Comparison of ENCODE assay signal across 9 mouse cellular contexts in genomic region chr10:52233969-52234653, GRCm38 (mm10). TPM values are rescaled to one million over a fixed set of nuclear protein-coding genes. Genes with fewer than 3 reads are reported as not detected.
DNase-seq lines count a peak whose midpoint lies in the region; ATAC-seq and TF ChIP-seq lines count a peak whose summit lies in the region.
"Had no signal": no experiment of that assay in that cellular context is flagged by ENCODE, and none has a peak within 500 bp of the region (broad histone marks: within the 10 kb centered on the region; RNA-seq: fewer than 3 reads in every experiment).

No protein-coding gene starts in this region.

- H3K4me1 ChIP-seq in embryonic facial prominence, embryonic 14.5 days (ENCODE audit: control insufficient read depth, insufficient read depth, low read length) = no peaks in the 10 kb centered on the region
- H3K4me1 ChIP-seq in heart, embryonic 14.5 days (ENCODE audit: control insufficient read depth in 2 of 2, insufficient read depth in 2 of 2, low read length in 2 of 2) = peaks cover 0 to 6% of the 10 kb centered on the region in 2 experiments; a peak in 1 of 4 replicates
- peaks cover 18% of the 10 kb centered on the region; the same call in 1 of the 2 replicates for H3K4me1 ChIP-seq in kidney, postnatal 0 days (replicated peaks; ENCODE audit: insufficient read depth, low read length)
- peaks cover 7% of the 10 kb centered on the region for H3K4me1 ChIP-seq in lung, postnatal 0 days (ENCODE audit: insufficient read depth, low read depth, low read length)

- DNase-seq in heart, adult 11 months = peak; percentile 93
- no peak for DNase-seq in heart, postnatal 25 days (ENCODE audit: low spot score)
- peak; percentile 61 for DNase-seq in adrenal gland, postnatal 10 days
- DNase-seq in embryonic facial prominence, embryonic 14.5 days (ENCODE audit: low spot score) = peak; percentile 38
- peak; percentile 41 for DNase-seq in kidney, postnatal 0 days (ENCODE audit: low spot score)
- DNase-seq in lung, postnatal 0 days (ENCODE audit: low spot score) = peak; percentile 19
- peak; percentile 18 for DNase-seq in right cerebral cortex, postnatal 14 days

- intact Hi-C loops in heart, postnatal 25 days (cut with DNase I) = loop anchor here (5.0 kb wide), 2 partner anchors 73 to 148 kb away; partner anchors contain the start of gene Gopc

- peak; percentile 42 for ATAC-seq in embryonic facial prominence, embryonic 14.5 days (ENCODE audit: low read depth)
- 0 out of 2 replicates have a peak, but pooled peaks have one; percentile 24 for ATAC-seq in heart, embryonic 14.5 days (ENCODE audit: insufficient number of reproducible peaks, insufficient read depth, low FRiP score, low read depth)
- ATAC-seq in kidney, postnatal 0 days (replicated peaks; ENCODE audit: low FRiP score, low read depth) = peak; percentile 27
- peak; percentile 46 for ATAC-seq in lung, postnatal 0 days

- no peaks in the 10 kb centered on the region for H3K9me3 ChIP-seq in embryonic facial prominence, embryonic 14.5 days (ENCODE audit: control insufficient read depth, low read length)
- no peaks in the 10 kb centered on the region for H3K9me3 ChIP-seq in heart, embryonic 14.5 days (ENCODE audit: control insufficient read depth, low read length)
- no peaks in the 10 kb centered on the region for H3K9me3 ChIP-seq in kidney, postnatal 0 days (replicated peaks; ENCODE audit: low read length)
- H3K9me3 ChIP-seq in lung, postnatal 0 days (ENCODE audit: low read length) = no peaks in the 10 kb centered on the region

- H3K36me3 ChIP-seq in embryonic facial prominence, embryonic 14.5 days (ENCODE audit: control insufficient read depth, insufficient read depth, low read length) = no peaks in the 10 kb centered on the region
- no peaks in the 10 kb centered on the region for H3K36me3 ChIP-seq in heart, embryonic 14.5 days (ENCODE audit: control insufficient read depth, insufficient read depth, low read length)
- H3K36me3 ChIP-seq in kidney, postnatal 0 days (ENCODE audit: insufficient read depth, low read length) = no peaks in the 10 kb centered on the region
- no peaks in the 10 kb centered on the region for H3K36me3 ChIP-seq in lung, postnatal 0 days (ENCODE audit: insufficient read depth, low read length)

- H3K4me3 ChIP-seq in embryonic facial prominence, embryonic 14.5 days (ENCODE audit: low read depth, low read length) = peak overlapping the region; percentile 86
- peak overlapping the region; percentile 80 to 83 for H3K4me3 ChIP-seq in heart, embryonic 14.5 days (ENCODE audit: control insufficient read depth in 1 of 2, insufficient read depth in 1 of 2, low read depth in 1 of 2, low read length in 2 of 2)
- peak overlapping the region; percentile 85 for H3K4me3 ChIP-seq in kidney, postnatal 0 days (replicated peaks; ENCODE audit: low read depth, low read length)
- H3K4me3 ChIP-seq in lung, postnatal 0 days (ENCODE audit: low read depth, low read length) = peak overlapping the region; percentile 86

- TF ChIP-seq EP300 in lung, postnatal 0 days (IDR thresholded peaks at IDR 0.05) = no peak

- H3K27ac ChIP-seq in embryonic facial prominence, embryonic 14.5 days (replicated peaks; ENCODE audit: low read depth, low read length) = peak overlapping the region; percentile 74
- H3K27ac ChIP-seq in heart, embryonic 14.5 days (replicated peaks in 1 of 2; ENCODE audit: control insufficient read depth in 1 of 2, insufficient read depth in 1 of 2, low read depth in 2 of 2, low read length in 2 of 2) = peak overlapping the region; percentile 43 to 50; a peak in 3 of 4 replicates
- peak overlapping the region; percentile 91 for H3K27ac ChIP-seq in kidney, postnatal 0 days
- peak overlapping the region; percentile 90 for H3K27ac ChIP-seq in lung, postnatal 0 days (ENCODE audit: low read length)

- WGBS in embryonic facial prominence, embryonic 14.5 days = under 1% methylated on average over 22 of the region's 40 CpGs
- under 1% methylated on average over 40 of the region's 40 CpGs for WGBS in heart, embryonic 14.5 days
- under 1% methylated on average over 33 of the region's 40 CpGs for WGBS in kidney, postnatal 0 days
- under 1% methylated on average over 40 of the region's 40 CpGs for WGBS in lung, postnatal 0 days

- H3K27me3 ChIP-seq in embryonic facial prominence, embryonic 14.5 days (replicated peaks; ENCODE audit: control insufficient read depth, insufficient read depth, low read length) = no peaks in the 10 kb centered on the region
- no peaks in the 10 kb centered on the region for H3K27me3 ChIP-seq in heart, embryonic 14.5 days (ENCODE audit: control insufficient read depth, insufficient read depth, low read length)
- no peaks in the 10 kb centered on the region for H3K27me3 ChIP-seq in kidney, postnatal 0 days (ENCODE audit: insufficient read depth, low read length)
- no peaks in the 10 kb centered on the region for H3K27me3 ChIP-seq in lung, postnatal 0 days (replicated peaks; ENCODE audit: insufficient read depth, low read length)

- H3K9ac ChIP-seq in embryonic facial prominence, embryonic 14.5 days (ENCODE audit: low read depth, low read length) = peak overlapping the region; percentile 92
- H3K9ac ChIP-seq in heart, embryonic 14.5 days (ENCODE audit: low read length) = peak overlapping the region; percentile 89
- H3K9ac ChIP-seq in kidney, postnatal 0 days (ENCODE audit: low read depth, low read length) = peak overlapping the region; percentile 93
- H3K9ac ChIP-seq in lung, postnatal 0 days (replicated peaks; ENCODE audit: low read depth) = peak overlapping the region; percentile 86

- TF ChIP-seq CTCF in kidney, postnatal 0 days (IDR thresholded peaks at IDR 0.05; ENCODE audit: low read depth) = no peak
- TF ChIP-seq CTCF in lung, postnatal 0 days (IDR thresholded peaks at IDR 0.05) = no peak

- peak overlapping the region; percentile 87 for H3K4me2 ChIP-seq in embryonic facial prominence, embryonic 14.5 days (ENCODE audit: low read depth, low read length)
- H3K4me2 ChIP-seq in heart, embryonic 14.5 days (ENCODE audit: low read length) = peak overlapping the region; percentile 89
- peak overlapping the region; percentile 86 for H3K4me2 ChIP-seq in kidney, postnatal 0 days (ENCODE audit: low read length)
- peak overlapping the region; percentile 90 for H3K4me2 ChIP-seq in lung, postnatal 0 days (replicated peaks; ENCODE audit: low read depth, low read length)

RNA-seq across cellular contexts. Expression of gene Dcbld1, which starts 0.7 kb away (rescaled TPM):
- 1 to 10 TPM; 3.8 to 4.7 TPM for total RNA-seq in heart, postnatal 25 days (2021)
- total RNA-seq in adrenal gland, postnatal 10 days (2021) = 1 to 10 TPM; 6.8 to 7.0 TPM
- 12.8 and 13.6 TPM in 2 replicates for polyA plus RNA-seq in embryonic facial prominence, embryonic 14.5 days (2014; fragmentation: Nextera tagmentation; extraction: Ambion mirVana)
- 5.8 and 6.3 TPM in 2 replicates for polyA plus RNA-seq in heart, embryonic 14.5 days (2014; fragmentation: Nextera tagmentation; extraction: Ambion mirVana)
- 23.2 and 23.4 TPM in 2 replicates for polyA plus RNA-seq in kidney, postnatal 0 days (2015; fragmentation: Nextera tagmentation; extraction: Ambion mirVana)
- 20.5 and 24.1 TPM in 2 replicates for polyA plus RNA-seq in lung, postnatal 0 days (2015; fragmentation: Nextera tagmentation; extraction: Ambion mirVana)

RNA-seq across cellular contexts. Expression of gene Ros1, which starts 39.1 kb away (rescaled TPM):
- total RNA-seq in heart, postnatal 25 days (2021) = not detected
- total RNA-seq in adrenal gland, postnatal 10 days (2021) = under 1 TPM in 1 of 2 experiments, not detected in 1; 0.09 TPM
- 0.11 TPM in 1 of 2 replicates, not detected in the other for polyA plus RNA-seq in embryonic facial prominence, embryonic 14.5 days (2014; fragmentation: Nextera tagmentation; extraction: Ambion mirVana)
- not detected in 2 replicates for polyA plus RNA-seq in heart, embryonic 14.5 days (2014; fragmentation: Nextera tagmentation; extraction: Ambion mirVana)
- 1.2 and 1.4 TPM in 2 replicates for polyA plus RNA-seq in kidney, postnatal 0 days (2015; fragmentation: Nextera tagmentation; extraction: Ambion mirVana)
- polyA plus RNA-seq in lung, postnatal 0 days (2015; fragmentation: Nextera tagmentation; extraction: Ambion mirVana) = 1.2 and 1.4 TPM in 2 replicates
- total RNA-seq: left cerebral cortex, postnatal 36 days had no signal
